12 mouse cellular contexts compared by ENCODE assay signal in genomic region chr8:119712226-119712625, GRCm38 (mm10). TPM values are rescaled to one million over a fixed set of nuclear protein-coding genes. Genes with fewer than 3 reads are reported as not detected.
DNase-seq lines count a peak whose midpoint lies in the region; ATAC-seq lines count a peak whose summit lies in the region.
"Had no signal": no experiment of that assay in that cellular context is flagged by ENCODE, and none has a peak within 500 bp of the region (broad histone marks: within the 10 kb centered on the region; RNA-seq: fewer than 3 reads in every experiment).

No protein-coding gene starts in this region.

- ATAC-seq in granulocyte monocyte progenitor cell, adult 5-6 weeks (replicated peaks; ENCODE audit: poor library complexity, severe bottlenecking) = peak; percentile 78

- intact Hi-C loops in heart, postnatal 25 days (cut with DNase I) = no loop called here
- intact Hi-C loops in left cerebral cortex, postnatal 25 days (cut with DNase I) = no loop called here

- DNase-seq in heart, postnatal 25 days (ENCODE audit: low spot score) = peak; percentile 24
- DNase-seq in heart, adult 8-10 months (ENCODE audit: low spot score) = no peak
- DNase-seq in adrenal gland, adult 8-10 months = peak; percentile 32
- DNase-seq in monocyte, adult 2 months (ENCODE audit: low read depth in 1 of 2, low spot score in 2 of 2) = peak; percentile 41 to 73
- no peak for DNase-seq in neural tube, embryonic 10.5 days (ENCODE audit: extremely low spot score, low spot score)
- no peak for DNase-seq in left cerebral cortex, postnatal 25 days (ENCODE audit: low spot score in 2 of 2)
- DNase-seq in B cell, adult 2 months = no peak
- DNase-seq: cerebellum, adult 8-10 months; kidney, postnatal 36 days; thymus, postnatal 25 days had no signal

RNA-seq across cellular contexts. Expression of gene Atp2c2, which starts 12.4 kb away (rescaled TPM):
- not detected for total RNA-seq in heart, postnatal 25 days (2021)
- under 1 TPM in 1 of 4 experiments, not detected in 3; 0.11 TPM for total RNA-seq in heart, adult 8-10 months (2022)
- under 1 TPM in 3 of 4 experiments, not detected in 1; 0.35 to 0.38 (median 0.38) TPM for total RNA-seq in adrenal gland, adult 8-10 months (2022)
- total RNA-seq in granulocyte monocyte progenitor cell, adult 5-6 weeks (2014; fragmentation: Nextera tagmentation) = not detected in 2 replicates
- total RNA-seq in granulocyte monocyte progenitor cell, adult 5-6 weeks (2017) = not detected in 2 replicates
- 1 to 10 TPM; 1.9 to 2.1 TPM for total RNA-seq in left cerebral cortex, postnatal 25 days (2021)
- total RNA-seq: heart, postnatal 10 days had no signal

RNA-seq across cellular contexts. Expression of gene Wfdc1, which starts 46.1 kb away (rescaled TPM):
- total RNA-seq in heart, postnatal 25 days (2021) = 10 to 100 TPM; 45.5 to 49.2 TPM
- 10 to 100 TPM; 22.2 to 32.4 (median 25.2) TPM for total RNA-seq in heart, adult 8-10 months (2022)
- total RNA-seq in adrenal gland, adult 8-10 months (2022) = 10 to 100 TPM in 3 of 4 experiments, 1 to 10 TPM in 1; 9.0 to 14.0 (median 12.8) TPM
- total RNA-seq in granulocyte monocyte progenitor cell, adult 5-6 weeks (2014; fragmentation: Nextera tagmentation) = not detected in 2 replicates
- total RNA-seq in granulocyte monocyte progenitor cell, adult 5-6 weeks (2017) = not detected in 2 replicates
- 10 to 100 TPM in 1 of 2 experiments, 1 to 10 TPM in 1; 8.6 to 10.8 TPM for total RNA-seq in left cerebral cortex, postnatal 25 days (2021)

Comparison
In these comparisons a context has a peak if more than half of its experiments do, and no peak if none do; other contexts are left out.
1. DNase-seq: peak in heart, postnatal 25 days (single experiment), adrenal gland, adult 8-10 months (single experiment) and monocyte, adult 2 months (2 of 2); none in heart, adult 8-10 months (single experiment), neural tube, embryonic 10.5 days (single experiment), left cerebral cortex, postnatal 25 days (0 of 2) and B cell, adult 2 months (0 of 2).
2. RNA of gene Wfdc1, which starts 46.1 kb away (total RNA-seq): 45.5 to 49.2 TPM in heart, postnatal 25 days, 22.2 to 32.4 TPM in heart, adult 8-10 months, 9.0 to 14.0 TPM in adrenal gland, adult 8-10 months and 8.6 to 10.8 TPM in left cerebral cortex, postnatal 25 days; not detected in granulocyte monocyte progenitor cell, adult 5-6 weeks; every median in the first group is over 4 times any median in the second.